Mouse (Mus musculus): ENCODE results near the gene Slco3a1. TPM values are rescaled to one million over a fixed set of nuclear protein-coding genes. Genes with fewer than 3 reads are reported as not detected.
"Not testable (repeated sequence)": the region's sequence is repeated elsewhere in the genome, so short reads cannot be mapped to it uniquely, and the experiment has no call there.

Slco3a1 gene
- total and polyA plus RNA-seq, 2 experiments from 2014 or later: 10.5 to 24.8 TPM

DNA sequence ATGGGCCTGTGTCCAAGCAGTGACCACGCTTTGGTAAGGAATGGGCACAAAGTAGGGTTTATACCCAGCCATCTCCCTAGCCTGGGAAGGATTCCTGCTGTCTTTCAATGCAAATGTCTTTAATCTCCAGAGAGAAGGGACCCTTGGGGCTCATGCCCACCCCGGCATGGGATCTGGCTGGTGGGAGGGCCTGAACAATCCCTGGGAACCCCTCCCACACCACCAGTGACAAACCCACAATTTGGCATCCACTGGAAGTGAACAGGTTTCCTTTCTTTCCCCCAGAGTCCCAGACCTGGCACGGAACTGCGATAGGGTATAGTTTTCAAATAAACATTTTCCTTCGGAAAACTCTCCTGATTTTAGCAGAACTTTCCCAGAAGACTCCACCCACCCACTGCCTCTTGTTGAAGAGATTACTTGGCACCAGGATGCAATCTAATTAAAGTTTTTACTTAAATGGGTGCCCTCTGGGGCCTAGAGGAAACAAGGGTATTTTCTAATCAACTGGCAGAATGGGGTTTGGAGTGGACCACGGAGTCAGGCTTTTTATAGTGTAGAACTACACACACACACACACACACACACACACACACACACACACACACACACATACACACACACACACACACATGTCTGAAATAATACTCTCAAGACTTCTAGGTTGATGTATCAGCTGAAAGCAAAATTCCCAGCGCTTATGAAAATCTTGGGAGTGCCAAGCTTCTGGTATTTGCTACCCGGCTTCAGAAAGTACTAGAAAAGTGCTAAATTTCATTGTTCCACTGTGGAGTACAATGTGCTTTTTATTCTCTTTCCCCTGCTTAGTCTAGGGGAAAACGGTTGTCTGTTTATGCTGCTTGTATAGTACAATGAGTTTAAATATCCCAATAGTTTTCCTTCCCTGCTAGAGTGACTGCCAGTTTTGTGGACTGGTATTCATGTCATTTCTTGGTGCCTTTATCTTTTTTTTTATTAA is 140.6 kb downstream of the Slco3a1 start:
- H3K9me3 ChIP-seq (replicated peaks; ENCODE audit: control insufficient read depth, low read length): no peaks in the 10 kb centered on the region
- no peak overlapping the region for H3K4me2 ChIP-seq (ENCODE audit: low read depth, low read length)
- DNase-seq (ENCODE audit: low spot score) (no peak), ATAC-seq (ENCODE audit: insufficient read depth, low read depth) (no peak)
- peaks cover 12% of the 10 kb centered on the region for H3K4me1 ChIP-seq (ENCODE audit: control insufficient read depth, insufficient read depth)
- H3K9ac ChIP-seq (replicated peaks; ENCODE audit: low read depth, low read length): no peak overlapping the region
- no peaks in the 10 kb centered on the region for H3K27me3 ChIP-seq (ENCODE audit: control insufficient read depth, insufficient read depth, low read length)
- WGBS: 66% methylated on average over 9 of the region's 9 CpGs
- no peak for TF ChIP-seq EP300 (IDR thresholded peaks at IDR 0.05; ENCODE audit: low read depth)
- TF ChIP-seq CTCF (IDR thresholded peaks at IDR 0.05; ENCODE audit: low read depth): no peak
- H3K4me3 ChIP-seq (ENCODE audit: low read depth, low read length): no peak overlapping the region
- no peaks in the 10 kb centered on the region for H3K36me3 ChIP-seq (replicated peaks; ENCODE audit: control insufficient read depth, insufficient read depth, low read length)
- H3K27ac ChIP-seq (ENCODE audit: low read depth): no peak overlapping the region; the same call in 1 of the 2 replicates

DNA sequence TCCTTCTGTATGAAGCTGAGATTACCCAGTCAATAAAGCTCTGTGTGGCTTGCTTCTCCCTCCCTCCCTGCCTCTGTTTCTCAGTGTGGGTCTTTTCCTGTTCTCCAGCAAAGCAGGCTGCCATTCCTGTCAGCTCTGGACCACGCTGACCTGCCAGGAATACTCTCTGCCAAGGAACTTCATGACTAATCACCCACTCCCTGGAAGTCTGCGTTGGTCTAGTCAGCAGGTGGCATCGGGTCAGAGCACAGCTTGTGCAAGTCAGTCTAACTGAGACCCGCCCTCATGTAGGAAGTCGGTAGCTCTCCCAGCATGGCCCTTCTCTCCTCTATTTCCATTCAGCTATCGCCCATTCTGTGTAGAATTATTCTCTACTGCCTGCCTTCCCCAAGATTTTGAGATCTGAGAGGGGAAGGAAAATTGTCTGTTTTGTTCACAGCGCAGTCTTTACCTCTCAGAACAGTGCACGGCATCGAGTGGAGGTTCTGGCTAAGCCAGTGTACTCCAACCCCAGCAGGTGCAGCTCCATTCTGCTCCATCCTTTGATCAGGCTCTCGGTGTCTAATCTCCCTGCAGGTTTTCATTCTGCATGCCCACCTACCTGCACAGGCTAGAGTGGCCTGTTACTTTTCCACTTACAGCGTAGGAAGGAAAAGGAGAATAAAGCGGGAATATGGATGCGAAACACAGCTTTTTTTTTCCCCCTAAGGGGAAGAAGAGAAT is 145.8 kb downstream of the Slco3a1 start:
- WGBS: 64% methylated on average over 13 of the region's 13 CpGs
- ATAC-seq (ENCODE audit: insufficient read depth, low read depth) (peak; percentile 44), DNase-seq (ENCODE audit: low spot score) (no peak)
- H3K9ac ChIP-seq (replicated peaks; ENCODE audit: low read depth, low read length): no peak overlapping the region
- H3K4me3 ChIP-seq (ENCODE audit: low read depth, low read length): no peak overlapping the region
- H3K27me3 ChIP-seq (ENCODE audit: control insufficient read depth, insufficient read depth, low read length): no peaks in the 10 kb centered on the region
- no peak for TF ChIP-seq EP300 (IDR thresholded peaks at IDR 0.05; ENCODE audit: low read depth)
- no peak for TF ChIP-seq CTCF (IDR thresholded peaks at IDR 0.05; ENCODE audit: low read depth)
- H3K27ac ChIP-seq (ENCODE audit: low read depth): no peak overlapping the region
- no peaks in the 10 kb centered on the region for H3K9me3 ChIP-seq (replicated peaks; ENCODE audit: control insufficient read depth, low read length)
- peaks cover 16% of the 10 kb centered on the region for H3K4me1 ChIP-seq (ENCODE audit: control insufficient read depth, insufficient read depth)
- no peak overlapping the region for H3K4me2 ChIP-seq (ENCODE audit: low read depth, low read length)
- H3K36me3 ChIP-seq (replicated peaks; ENCODE audit: control insufficient read depth, insufficient read depth, low read length): no peaks in the 10 kb centered on the region

- H3K4me2 ChIP-seq (ENCODE audit: low read depth, low read length); H3K4me3 ChIP-seq (ENCODE audit: low read depth, low read length); H3K27ac ChIP-seq (ENCODE audit: low read depth); H3K36me3 ChIP-seq (replicated peaks; ENCODE audit: control insufficient read depth, insufficient read depth, low read length); DNase-seq (ENCODE audit: low spot score); H3K27me3 ChIP-seq (ENCODE audit: control insufficient read depth, insufficient read depth, low read length); H3K9me3 ChIP-seq (replicated peaks; ENCODE audit: control insufficient read depth, low read length); ATAC-seq (ENCODE audit: insufficient read depth, low read depth); H3K9ac ChIP-seq (replicated peaks; ENCODE audit: low read depth, low read length): not testable (repeated sequence)
- H3K4me1 ChIP-seq (ENCODE audit: control insufficient read depth, insufficient read depth): peaks cover 15% of the 10 kb centered on the region
Observed at GRCm38 (mm10) chr7:74407851-74408250, 146.7 kb downstream of the Slco3a1 start.

DNA sequence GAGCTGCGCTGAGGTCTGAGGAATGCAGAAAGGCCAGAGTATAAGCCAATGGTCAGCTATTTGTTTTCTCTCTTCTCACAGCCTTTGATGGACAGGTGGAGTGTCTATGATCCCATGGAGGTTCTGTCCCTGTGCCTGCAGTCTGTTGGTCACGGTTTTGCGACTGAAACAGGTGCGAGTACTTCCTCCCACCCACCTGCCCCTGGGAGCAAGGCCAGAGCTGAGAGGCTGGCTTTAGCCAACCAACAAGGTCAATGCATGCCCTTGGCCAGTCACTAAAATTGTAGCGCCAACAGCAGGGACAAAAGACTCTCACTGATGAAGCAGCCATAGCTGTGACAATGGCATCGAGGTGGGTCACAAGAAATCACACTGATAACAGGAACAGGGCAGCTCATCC is 154.9 kb downstream of the Slco3a1 start:
- TF ChIP-seq EP300 (IDR thresholded peaks at IDR 0.05; ENCODE audit: low read depth) (no peak), CTCF (IDR thresholded peaks at IDR 0.05; ENCODE audit: low read depth) (no peak)
- H3K27me3 ChIP-seq (ENCODE audit: control insufficient read depth, insufficient read depth, low read length): no peaks in the 10 kb centered on the region
- H3K36me3 ChIP-seq (replicated peaks; ENCODE audit: control insufficient read depth, insufficient read depth, low read length): no peaks in the 10 kb centered on the region
- WGBS: 79% methylated on average over 6 of the region's 6 CpGs
- ATAC-seq (ENCODE audit: insufficient read depth, low read depth): no peak
- no peak for DNase-seq (ENCODE audit: low spot score)
- H3K4me3 ChIP-seq (ENCODE audit: low read depth, low read length): no peak overlapping the region
- H3K9ac ChIP-seq (replicated peaks; ENCODE audit: low read depth, low read length): no peak overlapping the region
- no peak overlapping the region for H3K27ac ChIP-seq (ENCODE audit: low read depth)
- no peaks in the 10 kb centered on the region for H3K9me3 ChIP-seq (replicated peaks; ENCODE audit: control insufficient read depth, low read length)
- H3K4me2 ChIP-seq (ENCODE audit: low read depth, low read length): no peak overlapping the region
- H3K4me1 ChIP-seq (ENCODE audit: control insufficient read depth, insufficient read depth): no peaks in the 10 kb centered on the region

DNA sequence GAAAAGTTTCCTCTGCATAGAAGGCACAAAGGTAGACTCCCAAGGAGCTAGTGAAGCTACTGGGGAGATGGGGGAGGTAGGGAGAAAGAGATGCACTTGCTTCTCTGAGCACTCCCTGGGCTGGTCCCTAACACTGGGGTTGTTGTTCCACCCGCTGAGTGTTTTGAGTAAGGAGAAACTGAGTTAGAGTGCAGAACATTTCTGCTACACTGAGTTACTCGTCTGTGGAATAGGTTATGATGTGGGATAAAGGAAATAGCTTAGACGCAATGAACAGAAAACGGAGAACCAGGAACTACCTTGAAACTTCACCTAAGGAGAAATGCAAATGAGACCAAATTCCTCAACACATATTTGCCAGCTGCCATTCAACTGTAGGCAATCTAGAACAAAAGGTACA is 155.4 kb downstream of the Slco3a1 start:
- no peak for DNase-seq (ENCODE audit: low spot score)
- Histone ChIP-seq H3K27ac (ENCODE audit: low read depth) (no peak overlapping the region), H3K4me2 (ENCODE audit: low read depth, low read length) (no peak overlapping the region), H3K36me3 (replicated peaks; ENCODE audit: control insufficient read depth, insufficient read depth, low read length) (no peaks in the 10 kb centered on the region), H3K27me3 (ENCODE audit: control insufficient read depth, insufficient read depth, low read length) (no peaks in the 10 kb centered on the region), H3K4me3 (ENCODE audit: low read depth, low read length) (no peak overlapping the region), H3K9me3 (replicated peaks; ENCODE audit: control insufficient read depth, low read length) (no peaks in the 10 kb centered on the region), H3K9ac (replicated peaks; ENCODE audit: low read depth, low read length) (no peak overlapping the region), H3K4me1 (ENCODE audit: control insufficient read depth, insufficient read depth) (no peaks in the 10 kb centered on the region)
- WGBS: 94% methylated on average over 4 of the region's 4 CpGs
- no peak for ATAC-seq (ENCODE audit: insufficient read depth, low read depth)
- TF ChIP-seq EP300 (IDR thresholded peaks at IDR 0.05; ENCODE audit: low read depth) (no peak), CTCF (IDR thresholded peaks at IDR 0.05; ENCODE audit: low read depth) (no peak)
